Mouse (Mus musculus): ENCODE data around the gene Msi1. TPM values are rescaled to one million over a fixed set of nuclear protein-coding genes. Genes with fewer than 3 reads are reported as not detected.
A peak's percentile ranks its signal among the peaks of the same experiment; 100 is the strongest.
"Not testable (repeated sequence)": the region's sequence is repeated elsewhere in the genome, so short reads cannot be mapped to it uniquely, and the experiment has no call there.

Gene Msi1
- polyA plus RNA-seq, 1 experiment from 2014 or later = 2.2 TPM

GRCm38 (mm10) chr5:115433191-115433590 lies 3.8 kb downstream of the Msi1 start:
- DNase-seq (ENCODE audit: low spot score) = no peak

- no peak for DNase-seq (ENCODE audit: low spot score)
Measured at GRCm38 (mm10) chr5:115434280-115434852, 5.0 kb downstream of the Msi1 start.

GRCm38 (mm10) chr5:115434853-115435754 lies 5.7 kb downstream of the Msi1 start:
- no peak for DNase-seq (ENCODE audit: low spot score)

GRCm38 (mm10) chr5:115435755-115436379 lies 6.5 kb downstream of the Msi1 start:
- no peak for DNase-seq (ENCODE audit: low spot score)

- DNase-seq (ENCODE audit: low spot score) = peak; percentile 11
Measured at GRCm38 (mm10) chr5:115436421-115437124, 7.2 kb downstream of the Msi1 start.

- no peak for DNase-seq (ENCODE audit: low spot score)
Measured at GRCm38 (mm10) chr5:115437242-115437944, 8.0 kb downstream of the Msi1 start.

GRCm38 (mm10) chr5:115437945-115438315 lies 8.5 kb downstream of the Msi1 start:
- no peak for DNase-seq (ENCODE audit: low spot score)

GRCm38 (mm10) chr5:115438667-115439066 lies 9.3 kb downstream of the Msi1 start:
- DNase-seq (ENCODE audit: low spot score) = no peak

GRCm38 (mm10) chr5:115441205-115441849 lies 11.9 kb downstream of the Msi1 start:
- peak; percentile 64 for DNase-seq (ENCODE audit: low spot score)

GRCm38 (mm10) chr5:115442663-115443062 lies 13.3 kb downstream of the Msi1 start:
- DNase-seq (ENCODE audit: low spot score) = not testable (repeated sequence)

GRCm38 (mm10) chr5:115444130-115444529 lies 14.7 kb downstream of the Msi1 start:
- no peak for DNase-seq (ENCODE audit: low spot score)

GRCm38 (mm10) chr5:115447108-115447507 lies 17.7 kb downstream of the Msi1 start:
- no peak for DNase-seq (ENCODE audit: low spot score)

- DNase-seq (ENCODE audit: low spot score) = no peak
Measured at GRCm38 (mm10) chr5:115449247-115449646, 19.8 kb downstream of the Msi1 start.

- no peak for DNase-seq (ENCODE audit: low spot score)
Measured at GRCm38 (mm10) chr5:115450410-115451317, 21.3 kb downstream of the Msi1 start.

- DNase-seq (ENCODE audit: low spot score) = no peak
Measured at GRCm38 (mm10) chr5:115454422-115455090, 25.2 kb downstream of the Msi1 start.

- DNase-seq (ENCODE audit: low spot score) = no peak
Measured at GRCm38 (mm10) chr5:115455838-115456237, 26.4 kb downstream of the Msi1 start.

- no peak for DNase-seq (ENCODE audit: low spot score)
Measured at GRCm38 (mm10) chr5:115458918-115459317, 29.5 kb downstream of the Msi1 start.

GRCm38 (mm10) chr5:115464408-115465115 lies 35.2 kb downstream of the Msi1 start:
- no peak for DNase-seq (ENCODE audit: low spot score)
